Mouse (Mus musculus) heart, postnatal 0 days (tissue): ENCODE data around the gene 4931440F15Rik.

Source experiments
- CTCF ChIP-seq: IDR thresholded peaks from 2 replicates; pipeline ENCODE4 v1.5.1; 2016; ENCODE audit warnings: antibody characterized with exemption, control low read depth, low read depth
- EP300 ChIP-seq: IDR thresholded peaks from 2 replicates; pipeline ENCODE4 v1.6.1; 2016; ENCODE audit warnings: antibody characterized with exemption, low read depth

- TF ChIP-seq CTCF (no peak), EP300 (no peak)
These were observed 37.0 kb downstream of the 4931440F15Rik start for GRCm38 (mm10) chr11:29788499-29788898.
